Mouse (Mus musculus): ENCODE data around the gene Pop7. TPM values are rescaled to one million over a fixed set of nuclear protein-coding genes. Genes with fewer than 3 reads are reported as not detected.

The Pop7 gene
- total RNA-seq, 2 experiments from 2014 or later = 33.8 to 35.1 TPM

DNA sequence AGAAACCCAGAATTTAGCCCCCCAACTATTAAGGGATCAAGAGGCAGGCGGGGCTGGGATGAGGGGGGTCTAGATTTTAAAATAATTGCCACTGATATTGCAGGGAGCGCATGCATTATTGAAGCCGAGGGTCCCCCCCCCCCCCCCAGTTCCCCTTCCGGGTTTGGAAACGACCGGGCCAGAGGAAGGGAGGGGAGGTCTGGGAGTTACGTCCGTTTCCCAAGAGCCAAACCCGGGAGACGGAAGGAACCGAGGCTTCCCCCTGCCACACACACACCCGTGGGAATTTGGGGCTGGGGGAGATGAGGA is 30.4 kb upstream of the Pop7 start:
- Histone ChIP-seq H3K4me3 (peak overlapping the region; percentile 95), H3K27ac (peak overlapping the region; percentile 100)
- DNase-seq (ENCODE audit: low spot score in 2 of 2) = no peak
- no peak for TF ChIP-seq CTCF (conservative IDR thresholded peaks at IDR 0.05)

DNA sequence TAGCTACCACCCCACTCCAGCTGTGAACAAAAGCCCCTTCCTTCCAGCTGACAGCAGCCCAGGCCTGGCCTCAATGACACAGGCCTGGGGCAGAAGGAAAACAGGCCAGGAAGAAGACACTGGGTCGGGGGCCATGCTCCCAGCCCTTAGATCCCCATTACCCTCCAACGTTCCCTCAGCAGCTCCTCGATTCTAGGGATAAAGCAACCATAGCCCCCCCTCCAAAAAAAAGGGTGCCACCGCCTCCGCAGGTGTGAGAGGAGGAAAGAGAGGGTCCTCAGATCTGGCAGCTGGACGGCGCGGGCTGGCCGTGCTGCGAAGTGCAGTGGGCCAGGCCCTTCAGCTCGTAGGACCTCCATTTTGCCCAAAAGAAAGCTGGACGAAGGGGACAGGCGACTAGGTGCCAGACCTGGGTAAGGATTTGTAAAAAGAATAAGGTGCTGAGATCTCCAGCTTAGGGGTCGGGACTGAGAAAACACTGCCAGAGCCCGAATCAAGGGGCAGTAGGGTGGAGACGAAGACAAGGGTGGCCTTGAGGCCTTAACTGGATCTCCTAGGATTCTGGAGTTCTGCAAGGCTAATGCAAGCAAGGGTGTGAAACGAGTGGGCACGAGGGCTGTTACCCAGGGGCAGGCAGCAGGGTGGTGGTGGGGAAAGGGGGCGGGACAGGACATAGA is 30.0 kb upstream of the Pop7 start:
- Histone ChIP-seq H3K4me3 (peak overlapping the region; percentile 95), H3K27ac (peak overlapping the region; percentile 100)
- no peak for TF ChIP-seq CTCF (conservative IDR thresholded peaks at IDR 0.05)
- no peak for DNase-seq (ENCODE audit: low spot score in 2 of 2)

DNA sequence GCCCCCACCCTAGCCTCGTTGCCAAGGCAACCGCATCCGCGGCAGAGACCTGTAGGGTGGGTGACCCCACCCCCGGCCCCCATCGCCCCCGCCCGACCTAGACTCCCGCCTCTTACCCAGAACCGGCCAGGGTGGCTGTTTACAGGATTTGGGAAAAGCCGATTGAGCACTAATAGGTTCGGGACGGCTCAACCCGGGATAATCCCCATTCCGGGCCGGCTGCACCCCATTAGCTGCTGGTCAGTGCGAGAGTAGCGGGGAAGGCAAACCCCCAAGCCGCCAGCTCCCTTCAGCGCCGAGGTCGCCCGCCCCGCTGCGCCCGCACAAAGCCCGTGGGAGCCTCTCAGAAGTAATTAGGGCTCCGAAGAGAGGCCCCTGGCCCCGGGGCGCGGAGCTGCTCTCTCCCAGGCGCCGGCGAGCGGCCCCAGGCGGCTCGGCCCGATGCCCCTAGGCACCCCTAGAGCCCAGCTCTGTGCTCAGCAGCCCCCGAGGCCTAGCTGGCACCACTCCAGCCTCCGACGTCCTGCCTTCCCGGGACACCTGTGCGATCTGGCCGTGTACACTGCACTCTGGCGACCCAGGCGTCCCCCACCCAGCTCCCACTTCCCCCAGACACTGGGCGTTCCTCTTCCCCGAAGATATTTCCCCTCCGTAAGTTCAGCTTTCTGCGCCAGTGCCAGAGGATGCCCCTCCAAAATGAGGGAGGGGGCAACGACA is 29.3 kb upstream of the Pop7 start:
- H3K4me3 ChIP-seq = peak overlapping the region; percentile 95
- DNase-seq (ENCODE audit: low spot score in 2 of 2) = no peak
- H3K27ac ChIP-seq = peak overlapping the region; percentile 100
- TF ChIP-seq CTCF (conservative IDR thresholded peaks at IDR 0.05) = no peak

- no peak for TF ChIP-seq CTCF (conservative IDR thresholded peaks at IDR 0.05)
- peak overlapping the region; percentile 100 for H3K27ac ChIP-seq
- peak; percentile 71 to 89 for DNase-seq (ENCODE audit: low spot score in 2 of 2)
- H3K4me3 ChIP-seq = peak overlapping the region; percentile 95
Observed at GRCm38 (mm10) chr5:137530588-137531413, 28.5 kb upstream of the Pop7 start.

- Histone ChIP-seq H3K4me3 (peak overlapping the region; percentile 95), H3K27ac (peak overlapping the region; percentile 100)
- TF ChIP-seq CTCF (conservative IDR thresholded peaks at IDR 0.05) = no peak
- DNase-seq (ENCODE audit: low spot score in 2 of 2) = no peak
Observed at GRCm38 (mm10) chr5:137530075-137530474, 27.8 kb upstream of the Pop7 start.

GRCm38 (mm10) chr5:137529221-137529995 is 27.1 kb upstream of the Pop7 start:
- H3K27ac ChIP-seq = peak overlapping the region; percentile 100
- TF ChIP-seq CTCF (conservative IDR thresholded peaks at IDR 0.05) = no peak
- no peak overlapping the region; the same call in 1 of the 2 replicates for H3K4me3 ChIP-seq
- no peak for DNase-seq (ENCODE audit: low spot score in 2 of 2)

DNA sequence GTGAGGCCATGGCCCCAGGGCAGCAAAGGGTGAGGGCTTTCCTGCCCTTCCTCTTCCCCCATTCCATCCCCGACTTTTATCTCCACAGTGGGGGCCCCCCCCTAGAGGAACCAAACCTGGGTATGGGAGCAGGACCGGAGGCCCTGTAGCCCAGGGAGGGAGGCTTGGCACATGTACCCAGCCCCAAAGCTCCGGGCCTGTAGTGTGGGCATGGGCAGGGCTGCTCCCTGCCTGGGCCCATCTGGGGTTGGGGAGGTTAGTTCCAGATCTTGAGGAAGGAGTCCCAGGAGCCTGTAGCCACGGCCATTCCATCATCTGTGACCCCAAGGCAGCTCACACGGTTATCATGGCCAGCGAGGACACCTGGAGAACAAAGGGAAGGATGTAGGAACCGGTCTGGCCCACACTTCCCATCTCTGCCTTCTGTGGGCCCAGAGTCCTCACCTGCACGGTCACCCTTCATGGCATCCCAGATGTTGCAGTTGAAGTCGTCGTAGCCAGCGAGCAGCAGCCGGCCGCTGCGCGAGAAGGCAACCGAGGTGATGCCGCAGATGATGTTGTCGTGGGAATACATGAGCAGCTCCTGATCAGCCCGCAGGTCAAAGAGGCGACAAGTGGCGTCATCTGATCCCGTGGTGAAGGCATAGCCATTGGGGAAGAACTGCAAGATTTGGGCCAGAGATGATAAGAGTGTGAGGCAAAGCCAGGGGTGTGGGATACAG is 26.1 kb upstream of the Pop7 start:
- no peak for DNase-seq (ENCODE audit: low spot score in 2 of 2)
- H3K4me3 ChIP-seq = no peak overlapping the region
- H3K27ac ChIP-seq = peak overlapping the region; percentile 100; the same call in 1 of the 2 replicates
- TF ChIP-seq CTCF (conservative IDR thresholded peaks at IDR 0.05) = no peak

GRCm38 (mm10) chr5:137527413-137527812 is 25.1 kb upstream of the Pop7 start:
- H3K4me3 ChIP-seq = no peak overlapping the region
- H3K27ac ChIP-seq = peak overlapping the region; percentile 29; the same call in 1 of the 2 replicates
- TF ChIP-seq CTCF (conservative IDR thresholded peaks at IDR 0.05) = no peak
- DNase-seq (ENCODE audit: low spot score in 2 of 2) = no peak

- H3K27ac ChIP-seq = peak overlapping the region; percentile 81
- no peak for DNase-seq (ENCODE audit: low spot score in 2 of 2)
- TF ChIP-seq CTCF (conservative IDR thresholded peaks at IDR 0.05) = peak; percentile 44
- no peak overlapping the region for H3K4me3 ChIP-seq
Observed at GRCm38 (mm10) chr5:137526192-137526936, 24.0 kb upstream of the Pop7 start.

DNA sequence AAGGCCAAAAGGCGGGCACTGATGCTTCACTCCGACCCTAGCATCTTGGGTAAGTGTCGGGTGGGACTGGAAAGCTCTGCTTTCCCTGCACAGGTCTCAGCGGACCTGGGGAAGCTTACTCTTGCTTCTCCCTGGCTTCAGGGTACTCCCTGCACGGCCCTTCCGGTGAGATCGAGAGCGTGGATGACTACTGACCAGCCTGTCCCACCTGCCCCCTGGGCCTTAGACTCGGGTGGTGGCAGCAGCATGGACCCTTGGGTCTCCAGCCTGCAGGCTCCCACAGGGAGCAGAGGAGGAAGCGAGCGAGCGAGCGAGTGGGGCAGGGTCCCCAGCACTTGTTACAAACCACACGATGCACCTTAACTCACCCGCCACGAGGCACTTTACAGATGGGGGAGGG is 23.2 kb upstream of the Pop7 start:
- peak overlapping the region; percentile 53 for H3K27ac ChIP-seq
- TF ChIP-seq CTCF (conservative IDR thresholded peaks at IDR 0.05) = no peak
- no peak for DNase-seq (ENCODE audit: low spot score in 2 of 2)
- H3K4me3 ChIP-seq = no peak overlapping the region

- peak overlapping the region; percentile 51; the same call in 1 of the 2 replicates for H3K27ac ChIP-seq
- no peak for TF ChIP-seq CTCF (conservative IDR thresholded peaks at IDR 0.05)
- H3K4me3 ChIP-seq = no peak overlapping the region
- no peak for DNase-seq (ENCODE audit: low spot score in 2 of 2)
Observed at GRCm38 (mm10) chr5:137524671-137525070, 22.4 kb upstream of the Pop7 start.

All from layer of hippocampus, adult 2 months (tissue).